Mouse (Mus musculus): Measurements from ENCODE around the gene Pdzd8.

The Pdzd8 gene

GRCm38 (mm10) chr19:59345658-59346283 lies at the start of gene Pdzd8:
Pdzd8 (minus strand) TSS chr19:59345780.
- peak; percentile 92 for DNase-seq

GRCm38 (mm10) chr19:59393777-59394441 lies 48.3 kb upstream of the Pdzd8 start:
- peak; percentile 54 for DNase-seq

GRCm38 (mm10) chr19:59388847-59389606 lies 43.4 kb upstream of the Pdzd8 start:
- DNase-seq: peak; percentile 72

GRCm38 (mm10) chr19:59388399-59388798 lies 42.8 kb upstream of the Pdzd8 start:
- DNase-seq: peak; percentile 33

GRCm38 (mm10) chr19:59387178-59387577 lies 41.6 kb upstream of the Pdzd8 start:
- DNase-seq: peak; percentile 25

GRCm38 (mm10) chr19:59384582-59385495 lies 39.3 kb upstream of the Pdzd8 start:
- no peak for DNase-seq

- DNase-seq: no peak
These were observed 36.9 kb upstream of the Pdzd8 start for GRCm38 (mm10) chr19:59382416-59382917.

GRCm38 (mm10) chr19:59379995-59380394 lies 34.4 kb upstream of the Pdzd8 start:
- DNase-seq: no peak

- DNase-seq: no peak
These were observed 30.9 kb upstream of the Pdzd8 start for GRCm38 (mm10) chr19:59376481-59376880.

- DNase-seq: no peak
These were observed 29.4 kb upstream of the Pdzd8 start for GRCm38 (mm10) chr19:59374940-59375339.

GRCm38 (mm10) chr19:59372928-59373327 lies 27.3 kb upstream of the Pdzd8 start:
- DNase-seq: no peak

- DNase-seq: no peak
These were observed 25.4 kb upstream of the Pdzd8 start for GRCm38 (mm10) chr19:59371016-59371415.

- no peak for DNase-seq
These were observed 22.3 kb upstream of the Pdzd8 start for GRCm38 (mm10) chr19:59367892-59368291.

GRCm38 (mm10) chr19:59366724-59367123 lies 21.1 kb upstream of the Pdzd8 start:
- DNase-seq: no peak

GRCm38 (mm10) chr19:59363666-59364065 lies 18.1 kb upstream of the Pdzd8 start:
- no peak for DNase-seq

GRCm38 (mm10) chr19:59362646-59363045 lies 17.1 kb upstream of the Pdzd8 start:
- DNase-seq: no peak

GRCm38 (mm10) chr19:59360486-59360896 lies 14.9 kb upstream of the Pdzd8 start:
- DNase-seq: no peak

GRCm38 (mm10) chr19:59359202-59359601 lies 13.6 kb upstream of the Pdzd8 start:
- no peak for DNase-seq

- no peak for DNase-seq
These were observed 12.3 kb upstream of the Pdzd8 start for GRCm38 (mm10) chr19:59357878-59358277.

- DNase-seq: no peak
These were observed 11.4 kb upstream of the Pdzd8 start for GRCm38 (mm10) chr19:59356843-59357595.

- DNase-seq: no peak
These were observed 10.8 kb upstream of the Pdzd8 start for GRCm38 (mm10) chr19:59356388-59356787.

- DNase-seq: no peak
These were observed 9.3 kb upstream of the Pdzd8 start for GRCm38 (mm10) chr19:59354906-59355305.

All from right cerebral cortex, adult 18-20 months (tissue).